Comparison of ENCODE assay signal across 8 mouse cellular contexts in genomic region chr4:155214793-155215192, GRCm38 (mm10). TPM values are rescaled to one million over a fixed set of nuclear protein-coding genes. Genes with fewer than 3 reads are reported as not detected.
DNase-seq lines count a peak whose midpoint lies in the region; ATAC-seq and TF ChIP-seq lines count a peak whose summit lies in the region.

No protein-coding gene starts in this region.

- H3K27me3 ChIP-seq in heart, embryonic 12.5 days (replicated peaks), result no peaks in the 10 kb centered on the region
- no peaks in the 10 kb centered on the region for H3K27me3 ChIP-seq in lung, postnatal 0 days (replicated peaks; ENCODE audit: insufficient read depth, low read length)
- no peaks in the 10 kb centered on the region for H3K27me3 ChIP-seq in forebrain, embryonic 16.5 days (replicated peaks; ENCODE audit: control insufficient read depth, insufficient read depth, low read length)
- H3K27me3 ChIP-seq in limb, embryonic 14.5 days (ENCODE audit: control insufficient read depth, insufficient read depth, low read length), result no peaks in the 10 kb centered on the region

- DNase-seq in heart, adult 9 months (ENCODE audit: low spot score in 2 of 2), result no peak
- DNase-seq in lung, postnatal 0 days (ENCODE audit: low spot score), result no peak
- DNase-seq in lung, postnatal 14 days, result no peak
- DNase-seq in limb, embryonic 14.5 days (ENCODE audit: low spot score), result no peak
- DNase-seq in spleen, adult 18-20 months, result no peak
- no peak for DNase-seq in embryo, embryonic 10.5 days (ENCODE audit: low spot score)

- H3K4me3 ChIP-seq in heart, embryonic 12.5 days, result no peak overlapping the region
- no peak overlapping the region for H3K4me3 ChIP-seq in lung, postnatal 0 days (ENCODE audit: low read depth, low read length)
- no peak overlapping the region for H3K4me3 ChIP-seq in forebrain, embryonic 16.5 days (replicated peaks; ENCODE audit: low read length)
- H3K4me3 ChIP-seq in limb, embryonic 14.5 days (replicated peaks; ENCODE audit: low read length), result no peak overlapping the region

- no peak for TF ChIP-seq EP300 in lung, postnatal 0 days (IDR thresholded peaks at IDR 0.05)

- H3K9me3 ChIP-seq in heart, embryonic 12.5 days (replicated peaks), result no peaks in the 10 kb centered on the region
- no peaks in the 10 kb centered on the region for H3K9me3 ChIP-seq in lung, postnatal 0 days (ENCODE audit: low read length)
- H3K9me3 ChIP-seq in forebrain, embryonic 16.5 days (ENCODE audit: control insufficient read depth, low read length), result no peaks in the 10 kb centered on the region
- no peaks in the 10 kb centered on the region for H3K9me3 ChIP-seq in limb, embryonic 14.5 days (ENCODE audit: control insufficient read depth, low read length)

- peak overlapping the region; percentile 47 for H3K9ac ChIP-seq in heart, embryonic 12.5 days
- H3K9ac ChIP-seq in lung, postnatal 0 days (replicated peaks; ENCODE audit: low read depth), result no peak overlapping the region
- H3K9ac ChIP-seq in forebrain, embryonic 16.5 days (replicated peaks; ENCODE audit: low read depth, low read length), result no peak overlapping the region
- H3K9ac ChIP-seq in limb, embryonic 14.5 days (ENCODE audit: low read depth, low read length, severe bottlenecking), result 0 out of 2 replicates have a peak overlapping the region, but pooled peaks have one; percentile 21

- peaks cover 8% of the 10 kb centered on the region for H3K36me3 ChIP-seq in heart, embryonic 12.5 days
- H3K36me3 ChIP-seq in lung, postnatal 0 days (ENCODE audit: insufficient read depth, low read length), result no peaks in the 10 kb centered on the region
- no peaks in the 10 kb centered on the region for H3K36me3 ChIP-seq in forebrain, embryonic 16.5 days (ENCODE audit: control insufficient read depth, insufficient read depth)
- peaks cover 44% of the 10 kb centered on the region for H3K36me3 ChIP-seq in limb, embryonic 14.5 days (ENCODE audit: control insufficient read depth, insufficient read depth, low read length)

- TF ChIP-seq CTCF in lung, postnatal 0 days (IDR thresholded peaks at IDR 0.05), result no peak

- TF ChIP-seq POLR2A in limb, embryonic 14.5 days (IDR thresholded peaks at IDR 0.05; ENCODE audit: borderline replicate concordance, extremely low read depth, insufficient read depth, insufficient read length), result no peak

- peak overlapping the region; percentile 46; the same call in 1 of the 2 replicates for H3K27ac ChIP-seq in heart, embryonic 12.5 days (ENCODE audit: poor library complexity, severe bottlenecking)
- no peak overlapping the region for H3K27ac ChIP-seq in lung, postnatal 0 days (ENCODE audit: low read length)
- H3K27ac ChIP-seq in forebrain, embryonic 16.5 days (ENCODE audit: low read length), result no peak overlapping the region
- no peak overlapping the region for H3K27ac ChIP-seq in limb, embryonic 14.5 days (replicated peaks; ENCODE audit: low read depth, low read length)

- ATAC-seq in heart, embryonic 12.5 days (ENCODE audit: insufficient number of reproducible peaks, low FRiP score), result no peak
- ATAC-seq in lung, postnatal 0 days, result no peak
- ATAC-seq in forebrain, embryonic 16.5 days, result no peak
- ATAC-seq in limb, embryonic 14.5 days (ENCODE audit: low FRiP score, low read depth), result no peak

- H3K4me2 ChIP-seq in heart, embryonic 12.5 days, result peak overlapping the region; percentile 97
- peak overlapping the region; percentile 83; the same call in 1 of the 2 replicates for H3K4me2 ChIP-seq in lung, postnatal 0 days (replicated peaks; ENCODE audit: low read depth, low read length)
- peak overlapping the region; percentile 12; the same call in 1 of the 2 replicates for H3K4me2 ChIP-seq in forebrain, embryonic 16.5 days (ENCODE audit: low read length)
- peak overlapping the region; percentile 18; the same call in 1 of the 2 replicates for H3K4me2 ChIP-seq in limb, embryonic 14.5 days (replicated peaks; ENCODE audit: low read depth, low read length, severe bottlenecking)

- WGBS in heart, embryonic 12.5 days, result 81% methylated on average over 10 of the region's 10 CpGs
- WGBS in lung, postnatal 0 days, result 65% methylated on average over 10 of the region's 10 CpGs
- 64% methylated on average over 10 of the region's 10 CpGs for WGBS in forebrain, embryonic 16.5 days
- WGBS in limb, embryonic 14.5 days, result 81% methylated on average over 10 of the region's 10 CpGs

- peaks cover 96% of the 10 kb centered on the region for H3K4me1 ChIP-seq in heart, embryonic 12.5 days (replicated peaks)
- peaks cover 68% of the 10 kb centered on the region for H3K4me1 ChIP-seq in lung, postnatal 0 days (ENCODE audit: insufficient read depth, low read depth, low read length)
- peaks cover 76% of the 10 kb centered on the region for H3K4me1 ChIP-seq in forebrain, embryonic 16.5 days (replicated peaks; ENCODE audit: control insufficient read depth, insufficient read depth, low read length)
- peaks cover 70% of the 10 kb centered on the region for H3K4me1 ChIP-seq in limb, embryonic 14.5 days (ENCODE audit: control insufficient read depth, insufficient read depth, low read length)

RNA-seq across cellular contexts. Expression of gene Ski, which starts 7.6 kb away (rescaled TPM):
- 11.9 and 14.0 TPM in 2 replicates for polyA plus RNA-seq in heart, embryonic 12.5 days (2016; fragmentation: Nextera tagmentation; extraction: Ambion mirVana)
- polyA plus RNA-seq in lung, postnatal 0 days (2015; fragmentation: Nextera tagmentation; extraction: Ambion mirVana), result 22.6 and 23.2 TPM in 2 replicates
- 15.8 and 16.0 TPM in 2 replicates for polyA plus RNA-seq in forebrain, embryonic 16.5 days (2015; fragmentation: Nextera tagmentation; extraction: Ambion mirVana)
- polyA plus RNA-seq in limb, embryonic 14.5 days (2012; rRNA removed), result 88.7 and 109 TPM in 2 replicates
- 44.0 and 47.5 TPM in 2 replicates for polyA plus RNA-seq in limb, embryonic 14.5 days (2014; fragmentation: Nextera tagmentation; extraction: Ambion mirVana)

RNA-seq across cellular contexts. Expression of gene Faap20, which starts 34.8 kb away (rescaled TPM):
- 61.0 and 65.1 TPM in 2 replicates for polyA plus RNA-seq in heart, embryonic 12.5 days (2016; fragmentation: Nextera tagmentation; extraction: Ambion mirVana)
- polyA plus RNA-seq in lung, postnatal 0 days (2015; fragmentation: Nextera tagmentation; extraction: Ambion mirVana), result 61.4 and 66.6 TPM in 2 replicates
- 79.4 and 84.0 TPM in 2 replicates for polyA plus RNA-seq in forebrain, embryonic 16.5 days (2015; fragmentation: Nextera tagmentation; extraction: Ambion mirVana)
- polyA plus RNA-seq in limb, embryonic 14.5 days (2012; rRNA removed), result 64.6 and 85.1 TPM in 2 replicates
- 72.5 and 84.8 TPM in 2 replicates for polyA plus RNA-seq in limb, embryonic 14.5 days (2014; fragmentation: Nextera tagmentation; extraction: Ambion mirVana)

Comparison
In these comparisons a context has a peak if more than half of its experiments do, and no peak if none do; other contexts are left out.
1. H3K4me2 ChIP-seq: peak in every context shown above with its lines; median percentile 97 in heart, embryonic 12.5 days; 83 in lung, postnatal 0 days; 18 in limb, embryonic 14.5 days; 12 in forebrain, embryonic 16.5 days.
2. H3K9ac ChIP-seq: peak in heart, embryonic 12.5 days (single experiment) and limb, embryonic 14.5 days (single experiment); none in lung, postnatal 0 days (single experiment) and forebrain, embryonic 16.5 days (single experiment).